Mouse (Mus musculus) kidney, adult 18-20 months (tissue): Measurements from ENCODE around the gene Vax2.

Experiments used
- DNase-seq: peaks from one replicate; pipeline ENCODE4 v3.0.0; 2021

The Vax2 gene

DNA sequence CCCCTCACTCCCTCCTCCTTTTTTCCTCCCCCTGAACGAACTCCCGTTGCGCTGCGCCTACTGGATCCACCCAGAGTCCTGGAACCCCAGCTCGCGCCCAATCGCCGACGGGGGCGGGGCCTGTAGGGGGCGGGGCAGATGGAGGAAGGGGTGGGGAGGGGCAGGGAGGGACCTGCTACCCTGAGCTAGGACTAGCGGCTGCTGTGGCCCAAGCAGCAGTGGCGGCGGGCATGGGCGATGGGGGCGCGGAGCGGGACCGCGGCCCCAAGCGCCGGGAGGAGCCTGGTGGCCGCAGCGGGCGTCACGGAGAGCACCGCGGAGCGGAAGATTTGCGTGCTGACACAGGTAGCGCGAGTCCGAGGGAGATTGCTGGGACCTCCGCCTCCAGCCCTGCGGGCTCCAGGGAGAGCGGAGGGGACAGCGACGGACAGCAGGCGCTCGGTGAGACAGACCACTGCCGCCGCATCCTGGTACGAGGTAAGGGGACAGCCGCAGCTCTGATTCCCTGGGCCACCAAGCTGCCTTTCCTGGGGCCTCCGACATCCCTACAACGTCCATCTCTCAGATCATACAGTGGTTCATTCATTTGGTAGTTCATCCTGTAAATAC, at the start of gene Vax2:
Gene Vax2 (plus strand): TSS at position 198 of the 609 bp plus-strand sequence.
- peak; percentile 71 for DNase-seq

GRCm38 (mm10) chr6:83665009-83665408, 46.1 kb upstream of the Vax2 start:
- DNase-seq: no peak

GRCm38 (mm10) chr6:83673395-83673794, 37.7 kb upstream of the Vax2 start:
- peak; percentile 62 for DNase-seq

GRCm38 (mm10) chr6:83677757-83678156, 33.3 kb upstream of the Vax2 start, which contains the start of gene Cd207:
Gene Cd207 (minus strand): TSS chr6:83677857.
- DNase-seq: no peak

GRCm38 (mm10) chr6:83689374-83689773, 21.7 kb upstream of the Vax2 start:
- DNase-seq: no peak

GRCm38 (mm10) chr6:83690277-83690676, 20.8 kb upstream of the Vax2 start:
- DNase-seq: peak; percentile 56

DNA sequence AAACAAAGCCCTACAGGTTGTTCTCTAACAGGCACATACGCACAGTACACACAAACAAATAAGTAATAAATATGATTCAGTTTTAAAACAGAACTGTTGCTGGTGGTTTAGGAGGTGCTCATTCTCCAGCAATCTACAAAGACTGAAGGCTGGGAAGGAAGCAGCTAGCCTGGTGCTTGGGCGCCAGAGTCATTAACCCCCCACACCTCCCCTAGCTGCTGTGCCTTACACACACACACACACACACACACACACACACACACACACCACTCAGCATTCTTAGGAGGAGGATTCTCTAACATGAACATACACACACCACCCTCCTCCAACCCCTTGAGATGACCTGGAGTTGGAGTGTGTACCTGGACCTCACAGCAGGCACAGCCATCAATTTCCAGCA, 20.1 kb upstream of the Vax2 start:
- no peak for DNase-seq

GRCm38 (mm10) chr6:83692962-83693361, 18.1 kb upstream of the Vax2 start:
- no peak for DNase-seq

DNA sequence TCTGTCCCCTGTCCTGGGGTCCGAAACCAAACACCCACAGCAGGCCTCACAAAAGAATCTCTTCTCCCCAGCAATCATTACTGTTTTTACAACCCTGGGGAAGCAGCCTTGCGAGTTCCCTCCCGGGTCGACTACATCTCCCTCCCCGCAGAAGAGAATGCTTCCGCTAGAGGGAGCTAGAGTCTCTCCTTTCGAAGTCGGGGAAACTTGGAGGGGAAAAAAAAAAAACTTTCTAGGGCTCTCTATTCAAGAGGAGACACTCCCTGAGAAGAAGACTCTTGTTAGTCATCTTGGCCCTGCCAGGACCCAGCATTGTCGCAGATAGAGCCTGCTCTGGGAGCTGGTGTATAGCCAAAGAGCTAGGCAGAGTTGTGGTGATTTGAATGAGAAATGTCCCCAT, 17.2 kb upstream of the Vax2 start:
- no peak for DNase-seq

DNA sequence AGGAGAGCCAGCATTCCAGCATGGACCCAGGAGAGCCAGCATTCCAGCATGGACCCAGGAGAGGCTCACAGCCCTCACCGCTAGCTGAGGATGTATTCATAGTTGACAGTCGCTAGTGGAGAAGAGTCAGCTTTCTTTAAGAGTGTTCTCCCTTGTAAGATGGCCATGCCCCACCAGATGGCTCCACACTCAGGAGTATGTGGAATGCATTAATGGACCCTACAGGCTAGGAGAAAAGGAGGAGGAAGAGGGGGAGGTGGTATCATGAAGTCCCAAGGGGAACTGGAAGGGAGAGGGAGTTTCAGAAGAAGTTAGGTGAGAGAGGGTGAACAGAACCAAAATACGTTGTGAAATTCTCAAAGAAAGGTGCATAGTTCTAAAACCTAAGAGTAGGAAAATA, 15.3 kb upstream of the Vax2 start:
- DNase-seq: no peak

GRCm38 (mm10) chr6:83696684-83697083, 14.4 kb upstream of the Vax2 start:
- no peak for DNase-seq

- DNase-seq: no peak
Measured at GRCm38 (mm10) chr6:83697932-83698331, 13.1 kb upstream of the Vax2 start.

GRCm38 (mm10) chr6:83699971-83700370, 11.1 kb upstream of the Vax2 start:
- no peak for DNase-seq

- DNase-seq: no peak
Measured at GRCm38 (mm10) chr6:83701001-83701400, 10.1 kb upstream of the Vax2 start.

GRCm38 (mm10) chr6:83702146-83702999, 8.7 kb upstream of the Vax2 start:
- DNase-seq: no peak

- no peak for DNase-seq
Measured at GRCm38 (mm10) chr6:83703000-83703721, 7.9 kb upstream of the Vax2 start.

DNA sequence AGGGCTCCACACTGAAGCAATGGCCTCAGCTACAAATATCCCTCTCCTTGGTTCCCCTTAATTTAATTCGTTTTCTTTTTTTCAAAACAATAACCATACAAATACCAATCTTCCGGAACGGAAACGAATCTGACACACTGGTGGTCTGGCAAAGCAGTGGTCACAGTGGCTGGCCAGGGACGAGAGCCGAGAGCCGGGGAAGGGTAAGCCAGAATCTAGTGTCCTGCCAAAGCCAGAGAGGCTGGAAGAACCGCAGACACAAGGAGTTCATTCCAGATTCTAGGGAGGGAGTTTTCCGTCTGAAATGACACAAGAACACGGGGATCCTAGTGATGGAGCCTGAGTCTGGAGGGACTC, 7.4 kb upstream of the Vax2 start:
- DNase-seq: no peak

DNA sequence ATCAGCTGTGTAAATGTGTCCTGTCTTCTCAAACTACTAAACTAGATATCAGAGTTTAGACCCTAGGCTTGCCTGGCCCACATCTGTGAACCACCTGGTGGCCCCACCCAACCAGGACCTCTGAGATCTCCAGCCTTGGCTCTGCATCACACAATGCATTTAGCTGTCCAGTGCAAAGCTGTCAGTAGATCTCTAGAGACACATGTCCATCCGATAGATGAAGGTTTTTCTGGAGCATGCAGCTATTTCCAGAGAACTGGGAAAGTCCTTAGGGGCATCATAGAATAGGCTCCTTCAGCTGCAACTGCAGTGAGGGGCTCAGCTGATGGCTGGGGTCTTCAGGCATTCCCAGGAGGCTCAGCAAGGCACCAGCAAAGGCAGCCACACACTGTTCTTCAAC, 6.8 kb upstream of the Vax2 start:
- DNase-seq: no peak

- DNase-seq: no peak
Measured at GRCm38 (mm10) chr6:83704701-83705100, 6.4 kb upstream of the Vax2 start.

DNA sequence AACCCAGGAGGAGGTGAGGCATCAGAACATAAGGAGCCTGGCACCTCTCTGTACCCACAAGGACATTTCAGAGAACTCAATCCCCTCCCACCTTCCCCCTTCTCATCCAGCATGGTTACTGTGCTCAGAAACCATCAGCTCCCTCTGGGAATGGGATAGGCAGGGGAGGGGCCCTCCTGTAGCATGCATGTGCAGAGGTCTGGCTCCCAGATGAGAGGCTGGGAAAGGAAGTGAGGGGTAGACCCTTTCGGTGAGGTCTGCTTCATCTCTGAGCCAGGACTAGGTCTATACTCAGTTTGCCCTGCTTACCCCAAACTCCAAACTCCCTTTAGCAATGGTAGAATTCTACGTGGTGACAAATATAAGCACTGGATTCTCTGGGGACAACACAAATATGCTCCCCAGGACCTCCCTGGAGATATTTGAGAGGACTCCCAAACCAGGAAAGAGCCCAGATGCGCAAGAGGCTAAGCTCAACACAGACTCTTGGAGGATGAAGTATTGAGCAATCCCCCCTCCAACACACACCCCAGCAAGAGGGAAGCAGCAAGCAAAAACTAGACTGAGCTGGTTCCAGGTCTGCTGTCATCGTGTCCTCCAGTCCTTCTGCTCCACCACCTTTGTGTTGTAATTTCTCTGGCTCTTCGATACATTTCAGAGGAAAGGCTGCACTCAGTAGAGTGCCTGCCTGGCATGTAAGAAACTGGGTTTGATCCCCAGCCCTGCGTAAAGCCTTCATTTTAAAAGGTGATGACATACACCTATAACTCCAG, 3.1 kb upstream of the Vax2 start:
- DNase-seq: no peak

DNA sequence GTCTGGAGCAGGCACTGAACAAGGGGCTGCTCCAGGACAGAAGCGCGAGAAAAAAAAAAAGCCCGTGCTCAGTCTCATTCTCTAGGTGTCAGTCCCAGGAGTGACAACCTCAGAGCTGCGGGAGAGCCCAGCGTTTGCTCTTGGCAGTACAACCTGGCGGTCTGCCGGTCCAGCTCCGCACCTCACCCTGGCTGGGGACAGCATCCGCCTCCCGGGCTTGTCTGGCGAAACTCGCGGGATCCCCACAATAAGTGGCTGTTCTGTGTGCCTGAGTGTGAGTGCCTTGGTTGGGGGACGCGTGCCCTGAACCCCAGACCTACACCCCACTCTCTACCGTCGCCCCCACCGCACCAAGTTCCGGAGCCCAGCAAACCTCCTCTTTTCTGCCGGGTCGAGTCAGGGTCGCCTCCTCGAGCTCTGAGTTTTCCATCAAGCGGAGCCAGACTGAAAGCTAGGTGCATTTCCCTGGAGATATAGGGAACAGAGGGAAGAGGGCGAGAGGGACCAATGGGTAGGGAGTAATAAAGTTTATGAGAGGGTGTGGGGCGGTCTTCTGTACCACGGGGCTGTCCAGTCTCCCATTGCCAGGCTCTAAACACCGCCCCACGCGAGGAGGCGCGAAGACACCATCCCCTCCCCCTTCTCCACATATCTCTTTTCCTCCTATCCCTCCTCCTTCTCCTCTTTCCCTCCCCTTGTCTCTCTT, 550 bp upstream of the Vax2 start:
- no peak for DNase-seq

GRCm38 (mm10) chr6:83711725-83712475, 836 bp downstream of the Vax2 start:
- no peak for DNase-seq
